Mouse (Mus musculus) liver, postnatal 0 days (tissue): ENCODE measurements around the gene Scaper.

ENCODE experiments used
- CTCF ChIP-seq: sonication (generic); IDR thresholded peaks from 2 replicates; pipeline ENCODE4 v1.5.1; 2016; ENCODE audit warnings: antibody characterized with exemption, low read depth
- EP300 ChIP-seq: IDR thresholded peaks from 2 replicates; pipeline ENCODE4 v1.6.1; 2016; ENCODE audit warnings: antibody characterized with exemption, low read depth, mild to moderate bottlenecking

DNA sequence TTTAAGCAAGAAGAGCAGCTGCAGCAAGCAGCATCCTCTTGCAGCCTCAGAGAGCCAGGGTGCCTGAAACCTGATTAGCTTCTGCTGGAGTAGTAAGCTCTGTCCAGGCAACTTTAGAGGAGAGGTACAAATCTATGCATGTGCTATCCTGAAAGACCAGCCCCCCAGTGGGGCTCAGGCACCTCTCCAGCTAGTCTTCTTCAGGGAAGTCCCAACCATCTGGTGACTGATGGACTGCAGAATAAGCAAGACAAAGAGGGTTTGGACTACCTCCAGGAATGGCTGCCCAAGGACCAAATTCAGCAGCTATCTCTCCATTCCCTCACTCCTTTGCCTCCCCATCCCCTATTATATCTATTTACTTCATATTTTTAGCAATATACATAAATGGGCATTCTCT is 3.4 kb upstream of the Scaper start:
- TF ChIP-seq CTCF (no peak), EP300 (no peak)
